Mouse (Mus musculus) liver, embryonic 14.5 days (tissue): ENCODE results near the gene Dgkz. TPM values are rescaled to one million over a fixed set of nuclear protein-coding genes. Genes with fewer than 3 reads are reported as not detected.

ENCODE experiments used
- ATAC-seq: fragments of 200-750 bp; cut with Nextera tagmentation; 2 replicates; pipeline ENCODE4 v1.8.0; 2017; ENCODE audit warnings: moderate number of reproducible peaks, mild to moderate bottlenecking, moderate library complexity; ENCODE audit not compliant: insufficient read depth
- DNase-seq, 3 experiments: peaks; one replicate each; pipeline ENCODE4 v3.0.0-alpha.2; 2012 to 2013; ENCODE audit warnings: low read depth in 3 of 3, low spot score in 3 of 3
- H3K27ac ChIP-seq: fragments of 300-500 bp; sonication (generic); 2 replicates; pipeline ENCODE4 v1.5.1; 2014; ENCODE audit warnings: moderate library complexity, mild to moderate bottlenecking, control low read depth, inconsistent platforms
- H3K27me3 ChIP-seq: fragments of 300-500 bp; sonication (generic); 2 replicates; pipeline ENCODE4 v1.6.1; 2014; ENCODE audit warnings: mild to moderate bottlenecking, low read length, moderate library complexity; ENCODE audit not compliant: control insufficient read depth, insufficient read depth
- H3K36me3 ChIP-seq: fragments of 300-500 bp; sonication (generic); replicated peaks from 2 replicates; pipeline ENCODE4 v1.6.1; 2014; ENCODE audit warnings: low read depth; ENCODE audit not compliant: control insufficient read depth, insufficient read depth
- H3K4me1 ChIP-seq, 2 experiments: fragments of 200-500 bp in 1 of 2; fragments of 300-500 bp in 1 of 2; sonication (generic) in 1 of 2; replicated peaks; 2 replicates each; pipeline ENCODE4 v1.6.1; 2012 to 2014; ENCODE audit warnings: antibody characterized with exemption in 1 of 2, inconsistent platforms in 1 of 2, low read length in 1 of 2; ENCODE audit not compliant: control insufficient read depth in 2 of 2, insufficient read depth in 2 of 2
- H3K4me2 ChIP-seq: fragments of 300-500 bp; sonication (generic); 2 replicates; pipeline ENCODE4 v1.6.1; 2014; ENCODE audit warnings: low read depth, mild to moderate bottlenecking, control low read depth, moderate library complexity
- H3K4me3 ChIP-seq, 2 experiments: fragments of 200-500 bp in 1 of 2; fragments of 300-500 bp in 1 of 2; sonication (generic) in 1 of 2; 2 replicates each; pipeline ENCODE4 v1.5.1; 2012 to 2014; ENCODE audit warnings: low read depth in 2 of 2, low read length in 2 of 2, mild to moderate bottlenecking in 2 of 2, control low read depth in 1 of 2, inconsistent platforms in 1 of 2, moderate library complexity in 1 of 2; ENCODE audit not compliant: insufficient read depth in 1 of 2
- H3K9ac ChIP-seq: fragments of 300-500 bp; sonication (generic); replicated peaks from 2 replicates; pipeline ENCODE4 v1.6.1; 2014; ENCODE audit warnings: mild to moderate bottlenecking, control low read depth, moderate library complexity
- H3K9me3 ChIP-seq: fragments of 300-500 bp; sonication (generic); 2 replicates; pipeline ENCODE4 v1.6.1; 2016; ENCODE audit warnings: low read length, mixed read lengths; ENCODE audit not compliant: control insufficient read depth
- CTCF ChIP-seq: IDR thresholded peaks from 2 replicates; pipeline ENCODE4 v1.5.1; 2016; ENCODE audit warnings: antibody characterized with exemption, low read depth, control low read depth
- EP300 ChIP-seq: IDR thresholded peaks from 2 replicates; pipeline ENCODE4 v1.6.1; 2016; ENCODE audit warnings: antibody characterized with exemption, low read depth
- WGBS: fragments of 180-500 bp; shearing (Covaris S2); extraction: QIAGEN DNeasy Blood & Tissue Kit; methylation state at CpG from one replicate; pipeline ENCODE4 v1.1.7; 2014; ENCODE audit not compliant: insufficient replicate concordance; 5-methylcytosine and 5-hydroxymethylcytosine counted together
- polyA plus RNA-seq, 2 experiments: library from polyadenylated mRNA; depleted of rRNA in 1 of 2; stranded (reverse) in 1 of 2; unstranded in 1 of 2; fragments of >200 nt; fragmentation: Nextera tagmentation in 1 of 2; extraction: Ambion mirVana in 1 of 2; gene quantifications; 2 replicates each; pipeline versions ENCODE4 v1.2.1 to v1.2.3; 2012 to 2014

The Dgkz gene
- polyA plus RNA-seq, 2 experiments, result 19.6 to 60.7 TPM

- Histone ChIP-seq H3K36me3 (no peaks in the 10 kb centered on the region), H3K27ac (no peak overlapping the region), H3K4me1 (no peaks in the 10 kb centered on the region), H3K9me3 (no peaks in the 10 kb centered on the region), H3K4me3 (no peak overlapping the region), H3K4me2 (no peak overlapping the region), H3K9ac (no peak overlapping the region), H3K27me3 (no peaks in the 10 kb centered on the region; the same call in 1 of the 2 replicates)
- DNase-seq, result no peak
- ATAC-seq, result no peak
- 59% methylated on average over 3 of the region's 3 CpGs for WGBS
- no peak for TF ChIP-seq CTCF
- no peak for TF ChIP-seq EP300
Measured at GRCm38 (mm10) chr2:91993409-91993808, 17.7 kb upstream of the Dgkz start.

GRCm38 (mm10) chr2:91989750-91990149 lies 14.1 kb upstream of the Dgkz start:
- DNase-seq, result no peak
- Histone ChIP-seq H3K36me3 (no peaks in the 10 kb centered on the region), H3K9me3 (no peaks in the 10 kb centered on the region), H3K4me1 (peaks cover 0 to 9% of the 10 kb centered on the region in 2 experiments; a peak in 2 of 4 replicates), H3K4me3 (no peak overlapping the region), H3K9ac (no peak overlapping the region), H3K27me3 (no peaks in the 10 kb centered on the region), H3K27ac (no peak overlapping the region), H3K4me2 (no peak overlapping the region)
- TF ChIP-seq EP300 (no peak), CTCF (peak; percentile 70)
- ATAC-seq, result no peak

- Histone ChIP-seq H3K4me1 (peaks cover 0 to 16% of the 10 kb centered on the region in 2 experiments; a peak in 2 of 4 replicates), H3K27me3 (no peaks in the 10 kb centered on the region), H3K27ac (no peak overlapping the region), H3K4me2 (no peak overlapping the region), H3K9ac (no peak overlapping the region), H3K4me3 (no peak overlapping the region), H3K9me3 (no peaks in the 10 kb centered on the region), H3K36me3 (no peaks in the 10 kb centered on the region)
- 0% methylated on average over 3 of the region's 3 CpGs for WGBS
- no peak for ATAC-seq
- peak in 2 of 3 experiments; percentile 39 to 52 for DNase-seq
- peak; percentile 92 for TF ChIP-seq CTCF
- TF ChIP-seq EP300, result no peak
Measured at GRCm38 (mm10) chr2:91987542-91987941, 11.9 kb upstream of the Dgkz start.

GRCm38 (mm10) chr2:91986071-91986470 lies 10.4 kb upstream of the Dgkz start:
- TF ChIP-seq EP300 (no peak), CTCF (peak; percentile 53)
- Histone ChIP-seq H3K9me3 (no peaks in the 10 kb centered on the region), H3K36me3 (no peaks in the 10 kb centered on the region), H3K4me1 (peaks cover 0 to 16% of the 10 kb centered on the region in 2 experiments; a peak in 2 of 4 replicates), H3K9ac (no peak overlapping the region), H3K27me3 (no peaks in the 10 kb centered on the region), H3K4me3 (no peak overlapping the region), H3K27ac (no peak overlapping the region), H3K4me2 (no peak overlapping the region)
- no peak for DNase-seq
- WGBS, result 5% methylated on average over 5 of the region's 5 CpGs
- no peak for ATAC-seq

- TF ChIP-seq EP300, result no peak
- TF ChIP-seq CTCF, result no peak
- Histone ChIP-seq H3K27ac (no peak overlapping the region), H3K36me3 (no peaks in the 10 kb centered on the region), H3K27me3 (no peaks in the 10 kb centered on the region), H3K9ac (no peak overlapping the region), H3K4me1 (peaks cover 0 to 16% of the 10 kb centered on the region in 2 experiments; a peak in 2 of 4 replicates), H3K4me3 (no peak overlapping the region), H3K4me2 (peak overlapping the region; percentile 47; the same call in 1 of the 2 replicates), H3K9me3 (no peaks in the 10 kb centered on the region)
- DNase-seq (no peak), ATAC-seq (no peak)
- WGBS, result 38% methylated on average over 9 of the region's 9 CpGs
Measured at GRCm38 (mm10) chr2:91984906-91985525, 9.4 kb upstream of the Dgkz start.
